Mouse (Mus musculus): Measurements from ENCODE around the gene Gm13305.
"Not testable (repeated sequence)": the region's sequence is repeated elsewhere in the genome, so short reads cannot be mapped to it uniquely, and the experiment has no call there.

The Gm13305 gene

DNA sequence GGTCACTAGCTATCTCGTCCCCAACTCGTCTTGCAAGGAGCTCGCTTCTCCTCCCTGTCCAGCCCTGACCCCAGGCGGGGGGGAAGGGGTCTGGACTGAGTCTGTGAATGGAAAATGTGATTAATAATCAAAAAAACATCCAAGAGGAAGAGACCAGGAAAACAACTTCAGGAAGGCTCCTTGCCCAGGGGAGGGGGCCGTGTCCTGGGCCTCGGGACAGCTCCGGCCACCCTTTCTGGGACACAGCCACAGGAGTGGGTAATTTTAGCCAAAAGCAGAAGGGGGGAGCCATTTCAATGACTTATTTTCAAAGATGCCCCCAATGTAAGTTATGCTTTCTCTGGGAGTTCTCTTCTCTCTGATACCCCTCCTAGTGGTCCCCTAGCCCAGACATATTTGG is at the start of gene Gm13305:
Gene Gm13305, minus strand, starts transcription at position 101 of the 400 bp plus-strand sequence.
- CTCF ChIA-PET: not testable (repeated sequence)

- CTCF ChIA-PET: not testable (repeated sequence)
Measured at GRCm38 (mm10) chr4:42184980-42185372, 16.6 kb upstream of the Gm13305 start.

GRCm38 (mm10) chr4:42184324-42184979 is 16.0 kb upstream of the Gm13305 start:
- CTCF ChIA-PET: not testable (repeated sequence)

DNA sequence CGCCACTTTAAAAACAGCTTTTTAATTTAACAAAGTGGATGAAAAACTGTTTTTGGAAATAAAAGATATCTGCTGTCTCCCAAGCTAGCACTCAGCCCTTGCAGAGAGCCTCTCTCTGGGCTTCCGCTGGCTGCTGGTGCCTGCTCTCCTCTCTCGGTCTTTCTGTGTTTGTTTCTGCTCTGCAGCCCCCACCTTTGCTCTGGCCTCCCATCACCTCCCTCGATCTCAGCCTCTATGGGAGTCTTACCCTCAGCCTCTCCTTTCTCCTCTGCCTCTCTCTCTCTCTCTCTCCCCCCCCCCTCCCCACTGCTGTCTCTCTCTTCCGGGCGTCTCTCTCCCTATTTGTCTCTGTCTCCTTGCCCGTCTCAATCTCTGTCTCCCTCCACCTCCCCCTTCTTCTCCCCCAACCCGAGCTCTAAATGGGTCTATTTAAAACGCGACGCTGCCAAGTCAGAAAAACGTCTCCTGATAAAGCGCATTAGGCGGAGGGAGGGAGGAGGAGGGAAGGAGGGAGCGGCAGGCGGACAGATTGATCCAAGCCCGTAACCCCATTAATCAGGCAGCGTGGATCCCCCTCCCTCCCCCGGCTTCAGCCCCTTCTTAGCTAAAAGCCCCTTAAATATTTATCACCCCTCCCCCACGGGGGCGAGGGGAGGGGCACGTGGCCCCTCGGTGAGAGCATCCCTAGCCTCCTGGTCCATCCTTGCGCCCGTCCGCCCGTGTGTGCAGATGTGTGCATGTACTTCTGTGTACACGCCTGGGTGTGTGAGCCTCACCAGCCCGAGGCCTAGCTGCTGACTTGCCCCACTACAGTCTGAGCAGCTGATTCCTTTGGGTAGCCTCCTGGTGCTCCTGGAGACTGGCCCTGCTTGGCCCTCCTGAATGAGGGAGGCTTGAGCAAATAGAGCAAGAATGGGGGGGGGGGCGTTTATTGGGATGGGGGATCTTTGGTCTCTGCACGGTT is 15.1 kb upstream of the Gm13305 start:
- CTCF ChIA-PET: not testable (repeated sequence)

- CTCF ChIA-PET: not testable (repeated sequence)
Measured at GRCm38 (mm10) chr4:42178243-42178642, 9.8 kb upstream of the Gm13305 start.

- CTCF ChIA-PET: not testable (repeated sequence)
Measured at GRCm38 (mm10) chr4:42153136-42153535, 15.3 kb downstream of the Gm13305 start, which contains the start of gene Gm13306. Gene Gm13306 (plus strand): TSS chr4:42153436.

GRCm38 (mm10) chr4:42114517-42114916 is 53.9 kb downstream of the Gm13305 start, which contains the start of gene Gm13304:
Gene Gm13304 (plus strand): TSS chr4:42114817.
- CTCF ChIA-PET: not testable (repeated sequence)
